Mouse (Mus musculus): ENCODE results near the gene Kbtbd12. TPM values are rescaled to one million over a fixed set of nuclear protein-coding genes. Genes with fewer than 3 reads are reported as not detected.

Gene Kbtbd12
- total and polyA plus RNA-seq, 2 experiments, result 0.29 to 1.7 TPM

DNA sequence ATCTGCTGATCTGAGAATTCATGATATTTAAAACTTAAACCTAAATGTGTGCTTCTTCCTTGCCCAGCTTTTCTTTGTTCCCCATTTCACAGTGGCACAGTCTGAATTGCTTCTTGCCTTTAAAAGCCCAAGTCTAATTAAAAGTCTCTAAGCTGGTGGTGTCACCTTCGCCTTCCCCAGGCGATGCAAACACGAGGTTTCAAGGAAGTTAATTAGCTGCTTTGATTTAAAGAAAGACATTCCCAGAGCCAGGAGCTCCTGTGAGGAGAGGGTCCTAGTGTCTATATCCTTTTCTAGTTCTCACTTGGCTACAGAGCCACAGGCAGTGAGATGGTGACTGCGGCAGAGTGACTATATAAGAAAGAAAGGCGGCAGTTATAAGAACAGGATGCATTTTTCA is 18.2 kb downstream of the Kbtbd12 start:
- H3K36me3 ChIP-seq (ENCODE audit: control insufficient read depth, insufficient read depth, low read length), result no peaks in the 10 kb centered on the region
- H3K4me3 ChIP-seq (ENCODE audit: insufficient read depth, low read depth, low read length), result no peak overlapping the region
- no peaks in the 10 kb centered on the region for H3K4me1 ChIP-seq (ENCODE audit: control insufficient read depth, insufficient read depth, low read length)
- no peak overlapping the region for H3K9ac ChIP-seq (ENCODE audit: low read depth, low read length)
- no peak overlapping the region for H3K27ac ChIP-seq (replicated peaks; ENCODE audit: insufficient read depth, low read depth, low read length)
- no peak for DNase-seq (ENCODE audit: extremely low read depth, low read depth, low spot score)
- TF ChIP-seq POLR2A (IDR thresholded peaks at IDR 0.05; ENCODE audit: extremely low read depth, insufficient read depth, low read length), result no peak
- TF ChIP-seq CTCF (IDR thresholded peaks at IDR 0.05; ENCODE audit: low read depth, low read length), result no peak
- H3K79me2 ChIP-seq (ENCODE audit: control insufficient read depth, insufficient read depth, low read length), result no peaks in the 10 kb centered on the region
- no peaks in the 10 kb centered on the region for H3K27me3 ChIP-seq (ENCODE audit: control insufficient read depth, insufficient read depth, low read length)
- 77% methylated on average over 5 of the region's 5 CpGs for WGBS

DNA sequence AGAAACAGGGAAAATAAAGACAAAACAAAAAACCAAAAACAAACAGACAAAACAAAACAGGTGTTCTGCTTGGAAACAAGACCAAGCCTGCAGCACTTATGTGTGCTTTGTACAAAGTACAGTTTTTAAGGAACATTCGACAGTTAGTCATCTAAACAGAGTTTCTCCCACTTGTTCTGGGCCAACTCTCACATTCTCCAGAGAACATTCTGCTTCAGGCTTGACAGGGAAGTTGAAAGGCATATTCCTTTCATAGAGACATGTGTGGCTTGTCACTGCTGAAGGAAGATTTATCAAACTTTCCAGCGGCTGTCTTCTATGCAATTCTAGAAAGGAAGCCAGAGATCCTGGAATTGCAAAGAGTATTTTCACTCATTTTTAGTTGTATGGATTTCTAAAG is 22.4 kb downstream of the Kbtbd12 start:
- Histone ChIP-seq H3K4me3 (ENCODE audit: insufficient read depth, low read depth, low read length) (no peak overlapping the region), H3K36me3 (ENCODE audit: control insufficient read depth, insufficient read depth, low read length) (no peaks in the 10 kb centered on the region), H3K79me2 (ENCODE audit: control insufficient read depth, insufficient read depth, low read length) (no peaks in the 10 kb centered on the region), H3K9ac (ENCODE audit: low read depth, low read length) (no peak overlapping the region), H3K4me1 (ENCODE audit: control insufficient read depth, insufficient read depth, low read length) (no peaks in the 10 kb centered on the region), H3K27ac (replicated peaks; ENCODE audit: insufficient read depth, low read depth, low read length) (no peak overlapping the region), H3K27me3 (ENCODE audit: control insufficient read depth, insufficient read depth, low read length) (no peaks in the 10 kb centered on the region)
- DNase-seq (ENCODE audit: extremely low read depth, low read depth, low spot score), result no peak
- TF ChIP-seq POLR2A (IDR thresholded peaks at IDR 0.05; ENCODE audit: extremely low read depth, insufficient read depth, low read length) (no peak), CTCF (IDR thresholded peaks at IDR 0.05; ENCODE audit: low read depth, low read length) (no peak)
- WGBS, result 79% methylated on average over 2 of the region's 2 CpGs

DNA sequence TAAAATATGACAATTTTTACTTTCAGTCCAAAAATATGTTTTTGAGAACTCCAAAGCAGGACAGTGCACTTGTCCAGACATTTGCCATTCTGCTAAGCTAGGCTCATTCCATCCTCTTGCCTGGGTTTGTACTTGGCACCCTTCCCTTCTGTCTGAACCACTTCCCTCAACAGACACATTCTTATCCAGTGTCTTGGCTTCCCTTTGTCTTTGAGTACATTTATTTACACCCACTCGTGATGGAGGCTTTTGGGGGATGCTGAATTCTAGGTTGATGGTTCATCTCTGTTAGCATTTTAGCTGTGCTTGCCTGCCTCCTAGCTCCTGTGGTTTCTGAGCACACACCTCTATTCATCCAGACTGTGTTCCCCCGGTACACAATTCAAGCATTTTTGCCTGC is 31.3 kb downstream of the Kbtbd12 start:
- WGBS, result 74% methylated on average over 2 of the region's 2 CpGs
- H3K27ac ChIP-seq (replicated peaks; ENCODE audit: insufficient read depth, low read depth, low read length), result no peak overlapping the region
- TF ChIP-seq POLR2A (IDR thresholded peaks at IDR 0.05; ENCODE audit: extremely low read depth, insufficient read depth, low read length), result no peak
- no peak for TF ChIP-seq CTCF (IDR thresholded peaks at IDR 0.05; ENCODE audit: low read depth, low read length)

DNA sequence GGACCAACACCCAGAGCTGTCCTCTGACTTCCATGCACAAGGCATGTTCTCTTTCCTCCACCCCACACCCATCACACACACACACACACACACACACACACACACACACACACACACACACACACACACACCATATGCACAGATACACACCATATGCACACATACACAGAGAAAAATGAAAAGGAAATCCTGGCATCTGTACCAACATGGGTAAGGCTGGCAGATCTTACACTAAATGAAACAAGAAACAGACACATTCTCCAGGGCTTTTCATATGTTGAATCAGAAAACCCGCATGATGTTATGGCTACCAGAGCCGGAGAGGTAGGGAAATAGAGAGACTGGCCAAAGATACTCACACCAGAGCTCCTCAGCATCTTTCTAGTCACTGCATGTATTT is 32.0 kb downstream of the Kbtbd12 start:
- H3K27ac ChIP-seq (replicated peaks; ENCODE audit: insufficient read depth, low read depth, low read length), result no peak overlapping the region
- WGBS, result 94% methylated on average over 2 of the region's 2 CpGs
- no peaks in the 10 kb centered on the region for H3K27me3 ChIP-seq (ENCODE audit: control insufficient read depth, insufficient read depth, low read length)
- TF ChIP-seq POLR2A (IDR thresholded peaks at IDR 0.05; ENCODE audit: extremely low read depth, insufficient read depth, low read length) (no peak), CTCF (IDR thresholded peaks at IDR 0.05; ENCODE audit: low read depth, low read length) (no peak)
- no peak overlapping the region for H3K4me3 ChIP-seq (ENCODE audit: insufficient read depth, low read depth, low read length)
- H3K79me2 ChIP-seq (ENCODE audit: control insufficient read depth, insufficient read depth, low read length), result no peaks in the 10 kb centered on the region
- no peaks in the 10 kb centered on the region for H3K36me3 ChIP-seq (ENCODE audit: control insufficient read depth, insufficient read depth, low read length)
- DNase-seq (ENCODE audit: extremely low read depth, low read depth, low spot score), result no peak
- no peaks in the 10 kb centered on the region for H3K4me1 ChIP-seq (ENCODE audit: control insufficient read depth, insufficient read depth, low read length)
- no peak overlapping the region for H3K9ac ChIP-seq (ENCODE audit: low read depth, low read length)

More for the DNA sequence above, 31.3 kb downstream of the Kbtbd12 start:
- Histone ChIP-seq H3K4me1 (ENCODE audit: control insufficient read depth, insufficient read depth, low read length) (no peaks in the 10 kb centered on the region), H3K27me3 (ENCODE audit: control insufficient read depth, insufficient read depth, low read length) (no peaks in the 10 kb centered on the region), H3K79me2 (ENCODE audit: control insufficient read depth, insufficient read depth, low read length) (no peaks in the 10 kb centered on the region), H3K36me3 (ENCODE audit: control insufficient read depth, insufficient read depth, low read length) (no peaks in the 10 kb centered on the region), H3K9ac (ENCODE audit: low read depth, low read length) (no peak overlapping the region), H3K4me3 (ENCODE audit: insufficient read depth, low read depth, low read length) (no peak overlapping the region)
- DNase-seq (ENCODE audit: extremely low read depth, low read depth, low spot score), result no peak

DNA sequence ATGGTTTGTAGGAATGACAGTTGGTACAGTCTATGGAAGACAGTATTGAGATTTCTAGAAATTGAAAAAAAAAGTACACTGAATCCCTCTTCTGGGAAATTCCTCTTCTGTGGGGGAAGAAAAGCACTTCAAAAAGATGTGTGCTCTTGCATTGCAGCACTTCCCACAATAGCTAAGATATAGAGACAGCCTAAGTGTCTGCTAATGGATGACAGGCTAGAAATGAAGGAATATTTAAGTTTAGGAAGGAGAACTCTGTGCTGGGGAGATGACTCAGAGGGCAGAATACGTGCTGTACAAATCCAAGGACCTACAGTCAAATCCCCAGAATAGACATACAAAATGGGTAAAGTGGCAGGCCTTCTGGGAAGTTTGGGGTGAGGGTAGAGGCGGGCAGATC is 32.5 kb downstream of the Kbtbd12 start:
- Histone ChIP-seq H3K79me2 (ENCODE audit: control insufficient read depth, insufficient read depth, low read length) (no peaks in the 10 kb centered on the region), H3K27me3 (ENCODE audit: control insufficient read depth, insufficient read depth, low read length) (no peaks in the 10 kb centered on the region), H3K4me3 (ENCODE audit: insufficient read depth, low read depth, low read length) (no peak overlapping the region), H3K9ac (ENCODE audit: low read depth, low read length) (no peak overlapping the region), H3K27ac (replicated peaks; ENCODE audit: insufficient read depth, low read depth, low read length) (no peak overlapping the region), H3K4me1 (ENCODE audit: control insufficient read depth, insufficient read depth, low read length) (no peaks in the 10 kb centered on the region), H3K36me3 (ENCODE audit: control insufficient read depth, insufficient read depth, low read length) (no peaks in the 10 kb centered on the region)
- TF ChIP-seq POLR2A (IDR thresholded peaks at IDR 0.05; ENCODE audit: extremely low read depth, insufficient read depth, low read length), result no peak
- TF ChIP-seq CTCF (IDR thresholded peaks at IDR 0.05; ENCODE audit: low read depth, low read length), result no peak
- 95% methylated on average over 2 of the region's 2 CpGs for WGBS
- DNase-seq (ENCODE audit: extremely low read depth, low read depth, low spot score), result no peak

DNA sequence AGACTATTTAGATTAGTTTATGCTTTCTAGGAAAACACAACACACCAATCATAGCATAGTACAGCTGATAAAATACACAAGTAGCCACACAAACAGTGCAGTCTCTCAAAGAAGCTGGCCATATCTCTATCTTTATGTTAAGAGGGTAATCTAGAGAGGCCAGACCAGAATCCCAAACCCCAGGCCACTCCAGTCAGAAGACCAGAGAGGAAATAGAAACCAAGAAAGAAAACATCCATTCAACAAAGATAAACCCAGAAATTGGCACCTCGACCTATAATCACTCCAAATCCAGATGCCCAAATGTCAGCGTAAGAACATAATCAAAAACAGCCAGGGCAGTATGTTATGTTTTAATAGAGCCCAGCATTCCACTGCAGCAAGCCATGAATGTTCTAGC is 41.6 kb downstream of the Kbtbd12 start:
- TF ChIP-seq POLR2A (IDR thresholded peaks at IDR 0.05; ENCODE audit: extremely low read depth, insufficient read depth, low read length) (no peak), CTCF (IDR thresholded peaks at IDR 0.05; ENCODE audit: low read depth, low read length) (no peak)
- DNase-seq (ENCODE audit: extremely low read depth, low read depth, low spot score), result no peak

More for the DNA sequence above, 41.6 kb downstream of the Kbtbd12 start:
- no peaks in the 10 kb centered on the region for H3K27me3 ChIP-seq (ENCODE audit: control insufficient read depth, insufficient read depth, low read length)
- no peaks in the 10 kb centered on the region for H3K4me1 ChIP-seq (ENCODE audit: control insufficient read depth, insufficient read depth, low read length)
- no peak overlapping the region for H3K9ac ChIP-seq (ENCODE audit: low read depth, low read length)
- H3K27ac ChIP-seq (replicated peaks; ENCODE audit: insufficient read depth, low read depth, low read length), result no peak overlapping the region
- H3K36me3 ChIP-seq (ENCODE audit: control insufficient read depth, insufficient read depth, low read length), result no peaks in the 10 kb centered on the region
- 76% methylated on average over 2 of the region's 2 CpGs for WGBS
- no peak overlapping the region for H3K4me3 ChIP-seq (ENCODE audit: insufficient read depth, low read depth, low read length)
- no peaks in the 10 kb centered on the region for H3K79me2 ChIP-seq (ENCODE audit: control insufficient read depth, insufficient read depth, low read length)

Measured in liver, adult 2 months (tissue).